Mouse (Mus musculus): ENCODE data around the gene Top3a. TPM values are rescaled to one million over a fixed set of nuclear protein-coding genes. Genes with fewer than 3 reads are reported as not detected.

The Top3a gene
- polyA plus RNA-seq, 1 experiment from 2014 or later: 11.6 TPM

DNA sequence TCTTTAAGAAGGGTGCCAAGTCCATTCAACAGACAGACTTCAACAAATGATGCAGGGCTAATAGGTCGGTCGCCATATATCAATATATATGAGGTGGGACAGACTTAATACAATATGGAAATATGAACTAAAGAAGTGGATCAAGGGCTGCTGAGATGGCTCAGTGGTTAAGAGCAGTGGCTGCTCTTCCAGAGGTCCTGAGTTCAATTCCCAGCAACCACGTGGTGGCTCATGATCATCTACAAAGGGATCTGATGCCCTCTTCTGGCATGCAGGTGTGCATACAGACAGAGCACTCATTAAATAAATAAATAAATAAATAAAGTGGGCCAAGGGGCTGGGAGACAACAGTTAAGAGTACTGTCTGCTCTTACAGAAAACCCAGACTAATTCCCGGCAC is 5.0 kb downstream of the Top3a start:
- no peak for ATAC-seq (ENCODE audit: insufficient read depth, low FRiP score, low read depth)
- no peaks in the 10 kb centered on the region for H3K36me3 ChIP-seq
- H3K27me3 ChIP-seq (replicated peaks): no peaks in the 10 kb centered on the region
- H3K9ac ChIP-seq: no peak overlapping the region
- peaks cover 12% of the 10 kb centered on the region; the same call in 1 of the 2 replicates for H3K4me1 ChIP-seq
- no peaks in the 10 kb centered on the region for H3K9me3 ChIP-seq
- H3K4me2 ChIP-seq: no peak overlapping the region
- H3K27ac ChIP-seq: no peak overlapping the region
- WGBS: 86% methylated on average over 4 of the region's 4 CpGs
- no peak overlapping the region for H3K4me3 ChIP-seq (replicated peaks)

DNA sequence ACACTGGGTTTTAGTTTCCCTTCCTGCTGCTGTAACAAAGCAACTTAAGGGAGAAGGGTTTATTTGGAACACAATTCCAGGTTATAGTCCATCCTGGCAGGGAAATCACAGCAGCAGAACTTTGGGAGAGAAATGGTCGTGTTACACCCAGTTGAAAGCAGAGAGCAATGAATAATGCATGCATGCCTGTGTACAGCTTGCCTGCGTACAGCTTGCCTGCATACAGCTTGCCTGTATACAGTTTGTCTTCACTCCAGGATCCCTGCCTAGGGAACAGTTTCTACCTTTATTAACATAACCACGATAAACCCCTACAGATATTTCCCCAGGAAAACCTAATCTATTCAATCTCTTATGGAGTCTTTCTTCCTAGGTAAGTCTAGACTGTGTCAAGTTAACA is 6.4 kb downstream of the Top3a start:
- Histone ChIP-seq H3K4me1 (peaks cover 8% of the 10 kb centered on the region; the same call in 1 of the 2 replicates), H3K9ac (no peak overlapping the region), H3K4me3 (replicated peaks) (no peak overlapping the region), H3K36me3 (no peaks in the 10 kb centered on the region), H3K9me3 (no peaks in the 10 kb centered on the region), H3K4me2 (no peak overlapping the region), H3K27me3 (replicated peaks) (no peaks in the 10 kb centered on the region), H3K27ac (no peak overlapping the region)
- no peak for ATAC-seq (ENCODE audit: insufficient read depth, low FRiP score, low read depth)
- 87% methylated on average over 3 of the region's 3 CpGs for WGBS

DNA sequence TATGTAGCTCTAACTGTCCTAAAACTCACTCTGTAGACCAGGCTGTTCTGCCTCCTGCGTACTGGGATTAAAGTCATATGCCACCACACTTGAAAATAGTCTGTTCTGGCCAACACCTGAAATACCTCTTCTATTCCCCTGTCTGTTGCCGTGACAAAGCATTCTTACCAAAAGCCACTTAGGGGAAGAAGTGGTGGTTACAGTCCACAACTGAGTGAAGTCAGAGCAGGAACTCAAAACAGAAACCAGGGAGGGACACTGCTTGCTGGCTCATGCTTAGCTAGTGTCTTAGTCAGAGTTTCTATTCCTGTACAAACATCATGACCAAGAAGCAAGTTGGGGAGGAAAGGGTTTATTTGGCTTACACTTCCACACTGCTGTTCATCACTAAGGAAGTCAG is 7.8 kb downstream of the Top3a start:
- Histone ChIP-seq H3K9ac (no peak overlapping the region), H3K4me2 (no peak overlapping the region), H3K27me3 (replicated peaks) (no peaks in the 10 kb centered on the region), H3K27ac (no peak overlapping the region), H3K4me3 (replicated peaks) (no peak overlapping the region), H3K9me3 (no peaks in the 10 kb centered on the region), H3K36me3 (no peaks in the 10 kb centered on the region), H3K4me1 (no peaks in the 10 kb centered on the region)
- ATAC-seq (ENCODE audit: insufficient read depth, low FRiP score, low read depth): no peak
- WGBS: 82% methylated on average over 2 of the region's 2 CpGs

DNA sequence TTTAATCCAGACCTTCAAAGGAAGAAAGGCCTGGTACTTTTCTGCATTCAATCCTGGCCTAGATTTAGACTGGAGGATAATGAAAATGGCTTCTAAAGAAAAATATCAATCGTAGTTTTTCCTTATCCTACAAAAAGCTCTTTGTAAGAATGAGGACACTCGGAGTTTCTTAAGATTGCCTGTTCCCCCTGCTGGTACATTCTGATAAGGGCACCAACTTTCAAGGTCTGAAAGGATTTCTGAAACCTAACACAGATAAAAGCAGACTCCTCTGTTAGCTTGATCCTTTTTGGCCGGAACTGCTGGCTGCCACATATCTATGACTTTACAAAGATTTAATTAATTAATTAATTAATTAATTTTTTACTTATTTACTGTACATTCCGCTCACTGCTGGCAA is 10.2 kb downstream of the Top3a start:
- 82% methylated on average over 4 of the region's 4 CpGs for WGBS
- Histone ChIP-seq H3K4me1 (no peaks in the 10 kb centered on the region), H3K4me3 (replicated peaks) (no peak overlapping the region), H3K27me3 (replicated peaks) (no peaks in the 10 kb centered on the region), H3K27ac (no peak overlapping the region), H3K9me3 (no peaks in the 10 kb centered on the region), H3K36me3 (peaks cover under 1% of the 10 kb centered on the region; the same call in 1 of the 2 replicates), H3K4me2 (no peak overlapping the region), H3K9ac (no peak overlapping the region)
- no peak for ATAC-seq (ENCODE audit: insufficient read depth, low FRiP score, low read depth)

DNA sequence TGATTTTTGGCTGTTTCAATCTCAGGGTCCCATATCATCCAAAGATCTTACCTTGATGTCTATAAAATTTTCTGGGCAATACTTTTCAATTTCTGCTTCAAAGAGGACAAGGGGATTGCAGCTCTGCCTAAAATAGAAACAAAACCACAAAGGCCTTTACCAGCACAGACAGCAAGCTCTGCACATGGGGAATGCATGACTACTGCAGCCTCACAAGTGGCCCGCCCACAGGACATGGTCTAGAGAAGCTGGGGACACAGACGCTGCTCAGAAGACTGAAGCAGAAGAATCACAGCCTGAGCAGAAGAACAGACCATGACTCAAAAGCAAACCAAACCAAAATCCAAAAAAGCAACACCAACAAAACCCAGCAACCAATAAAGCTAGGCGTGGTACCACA is 15.5 kb downstream of the Top3a start:
- Histone ChIP-seq H3K4me3 (replicated peaks) (no peak overlapping the region), H3K9ac (no peak overlapping the region), H3K4me1 (no peaks in the 10 kb centered on the region), H3K27me3 (replicated peaks) (no peaks in the 10 kb centered on the region), H3K4me2 (no peak overlapping the region), H3K36me3 (peaks cover 20% of the 10 kb centered on the region), H3K9me3 (no peaks in the 10 kb centered on the region), H3K27ac (no peak overlapping the region)
- ATAC-seq (ENCODE audit: insufficient read depth, low FRiP score, low read depth): no peak
- WGBS: 88% methylated on average over 3 of the region's 3 CpGs

DNA sequence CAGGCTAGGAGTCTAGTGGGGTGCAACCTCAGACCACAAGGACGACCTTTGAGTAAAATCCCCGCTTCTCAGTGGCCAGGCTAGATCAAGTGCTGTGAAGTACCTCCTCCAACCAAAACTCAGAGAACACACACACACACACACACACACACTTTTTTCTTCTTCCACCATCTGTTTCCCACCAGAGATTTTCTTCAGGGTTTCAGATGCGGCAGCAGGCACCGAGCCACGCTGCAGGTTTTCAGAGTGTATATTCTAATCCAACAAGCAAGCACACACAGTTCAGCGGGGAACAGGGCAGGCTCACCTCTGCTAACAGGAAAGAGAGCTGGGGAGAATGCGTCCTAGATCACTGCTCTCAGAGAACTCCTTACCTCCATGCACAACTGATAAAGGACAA is 21.6 kb downstream of the Top3a start:
- H3K9me3 ChIP-seq: no peaks in the 10 kb centered on the region
- WGBS: 86% methylated on average over 7 of the region's 7 CpGs
- no peak for ATAC-seq (ENCODE audit: insufficient read depth, low FRiP score, low read depth)

DNA sequence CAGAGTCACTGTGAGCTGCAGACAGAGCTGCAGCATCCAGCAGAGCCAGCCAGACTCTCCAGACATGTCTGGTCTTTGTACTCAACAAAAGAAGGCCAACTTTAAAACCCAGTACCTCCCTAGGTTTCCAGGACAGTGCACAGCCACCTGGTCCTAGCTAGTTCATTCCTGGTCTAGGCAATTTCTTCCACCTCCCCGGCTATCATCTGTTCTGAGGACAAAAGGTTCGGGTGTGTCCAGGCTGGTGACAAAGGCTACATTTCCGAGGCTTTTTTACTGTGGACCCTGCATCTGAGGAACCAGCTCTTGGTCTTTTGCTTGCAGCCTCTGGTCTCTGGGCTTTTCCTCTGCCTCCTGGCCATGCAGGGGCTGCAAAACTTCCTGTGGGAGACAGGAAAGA is 36.8 kb downstream of the Top3a start:
- Histone ChIP-seq H3K27ac (no peak overlapping the region), H3K27me3 (replicated peaks) (no peaks in the 10 kb centered on the region), H3K4me2 (no peak overlapping the region), H3K4me1 (no peaks in the 10 kb centered on the region), H3K4me3 (replicated peaks) (no peak overlapping the region), H3K9me3 (no peaks in the 10 kb centered on the region), H3K9ac (no peak overlapping the region), H3K36me3 (peaks cover 27% of the 10 kb centered on the region)
- WGBS: 81% methylated on average over 3 of the region's 3 CpGs
- ATAC-seq (ENCODE audit: insufficient read depth, low FRiP score, low read depth): no peak

More for the DNA sequence above, 21.6 kb downstream of the Top3a start:
- H3K4me3 ChIP-seq (replicated peaks): no peak overlapping the region
- no peak overlapping the region for H3K4me2 ChIP-seq
- H3K27ac ChIP-seq: no peak overlapping the region
- no peaks in the 10 kb centered on the region for H3K27me3 ChIP-seq (replicated peaks)
- H3K36me3 ChIP-seq: peaks cover 30% of the 10 kb centered on the region; the same call in 1 of the 2 replicates
- no peak overlapping the region for H3K9ac ChIP-seq
- H3K4me1 ChIP-seq: no peaks in the 10 kb centered on the region

DNA sequence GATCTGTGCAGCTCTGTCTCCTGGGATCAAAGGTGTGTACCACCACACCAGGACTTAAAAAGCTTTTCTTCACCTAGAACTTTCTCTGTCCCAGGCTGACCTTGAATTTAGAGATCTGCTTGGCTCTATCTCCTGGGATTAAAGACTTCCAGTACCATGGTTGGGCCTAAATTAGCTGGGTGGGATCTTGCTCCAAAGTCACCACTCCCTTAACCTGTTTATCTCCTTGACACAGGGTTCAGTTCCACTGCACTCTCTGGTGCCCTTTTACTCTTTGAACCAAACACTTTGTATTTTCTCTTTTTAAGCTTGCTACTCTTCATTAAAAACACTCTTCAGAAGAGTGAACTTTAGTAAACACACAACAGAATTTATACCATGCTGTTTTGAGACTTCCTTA is 39.7 kb downstream of the Top3a start:
- H3K9me3 ChIP-seq: no peaks in the 10 kb centered on the region

DNA sequence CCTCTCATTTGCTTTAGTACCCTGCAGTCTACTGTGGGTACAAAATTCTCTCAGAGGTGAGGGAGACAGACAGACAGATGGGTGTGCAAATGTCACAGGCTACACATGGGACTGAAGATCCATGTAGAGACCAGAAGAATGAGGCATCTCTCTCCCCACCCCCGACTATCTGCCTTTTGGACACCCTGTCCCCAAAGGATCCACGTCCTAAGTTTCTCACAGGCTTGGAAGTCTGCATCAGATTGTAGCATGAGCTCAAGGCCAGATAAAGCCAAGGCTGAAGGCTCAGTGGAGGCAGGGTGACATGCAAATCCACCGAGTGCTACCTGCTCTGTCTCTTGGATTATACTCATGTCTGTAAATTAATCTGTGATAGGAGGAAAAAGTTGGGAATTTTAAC is 40.7 kb downstream of the Top3a start:
- WGBS: 83% methylated on average over 3 of the region's 3 CpGs
- no peaks in the 10 kb centered on the region for H3K4me1 ChIP-seq
- peaks cover 18% of the 10 kb centered on the region for H3K36me3 ChIP-seq
- H3K9ac ChIP-seq: no peak overlapping the region
- no peak overlapping the region for H3K4me2 ChIP-seq
- no peaks in the 10 kb centered on the region for H3K9me3 ChIP-seq
- H3K4me3 ChIP-seq (replicated peaks): no peak overlapping the region
- no peak overlapping the region for H3K27ac ChIP-seq
- no peak for ATAC-seq (ENCODE audit: insufficient read depth, low FRiP score, low read depth)
- H3K27me3 ChIP-seq (replicated peaks): no peaks in the 10 kb centered on the region

More for the DNA sequence above, 39.7 kb downstream of the Top3a start:
- Histone ChIP-seq H3K27me3 (replicated peaks) (no peaks in the 10 kb centered on the region), H3K4me1 (no peaks in the 10 kb centered on the region), H3K4me3 (replicated peaks) (no peak overlapping the region), H3K9ac (no peak overlapping the region), H3K4me2 (no peak overlapping the region), H3K27ac (no peak overlapping the region), H3K36me3 (peaks cover 16% of the 10 kb centered on the region)
- no peak for ATAC-seq (ENCODE audit: insufficient read depth, low FRiP score, low read depth)

DNA sequence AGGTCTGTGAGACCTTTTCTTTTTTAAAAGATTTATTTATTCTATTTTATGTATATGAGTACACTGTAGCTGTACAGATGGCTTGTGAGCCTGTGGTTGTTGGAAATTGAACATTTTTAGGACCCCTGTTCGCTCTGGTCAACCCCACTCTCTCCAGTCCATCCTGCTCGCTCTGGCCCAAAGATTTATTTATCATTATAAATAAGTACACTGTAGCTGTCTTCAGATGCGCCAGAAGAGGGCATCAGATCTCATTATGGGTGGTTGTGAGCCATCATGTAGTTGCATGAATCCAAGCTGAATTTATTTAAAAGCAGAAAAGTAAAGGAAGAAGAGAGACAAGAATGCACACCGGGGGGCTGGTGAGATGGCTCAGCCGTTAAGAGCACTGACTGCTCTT is 42.0 kb downstream of the Top3a start:
- 0 out of 2 replicates have a peak, but pooled peaks cover 2% of the 10 kb centered on the region for H3K4me1 ChIP-seq
- 66% methylated on average over 5 of the region's 5 CpGs for WGBS
- H3K4me3 ChIP-seq (replicated peaks): no peak overlapping the region
- peaks cover 15% of the 10 kb centered on the region for H3K36me3 ChIP-seq
- no peak overlapping the region for H3K9ac ChIP-seq
- ATAC-seq (ENCODE audit: insufficient read depth, low FRiP score, low read depth): no peak
- H3K9me3 ChIP-seq: no peaks in the 10 kb centered on the region
- no peak overlapping the region for H3K4me2 ChIP-seq
- H3K27me3 ChIP-seq (replicated peaks): no peaks in the 10 kb centered on the region
- no peak overlapping the region for H3K27ac ChIP-seq

DNA sequence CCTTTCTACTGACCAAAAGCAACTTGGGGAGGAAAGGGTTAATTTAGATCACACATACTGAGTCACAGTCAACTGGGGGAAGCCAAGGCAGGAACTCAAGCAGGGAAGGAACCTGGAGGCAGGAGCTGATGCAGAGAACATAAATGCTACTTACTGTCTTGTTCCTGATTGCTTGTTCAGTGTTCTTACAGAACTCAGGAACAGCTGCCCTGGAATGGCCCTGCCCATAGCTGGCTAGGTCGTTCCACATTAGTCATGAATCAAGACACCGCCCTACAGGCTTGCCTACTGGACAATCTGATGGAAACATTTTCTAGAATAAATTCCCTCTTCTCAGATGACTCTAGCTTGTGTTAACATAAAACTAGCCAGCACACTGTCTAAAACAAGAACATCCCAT is 43.0 kb downstream of the Top3a start:
- 61% methylated on average over 2 of the region's 2 CpGs for WGBS
- Histone ChIP-seq H3K4me1 (peaks cover 9% of the 10 kb centered on the region; the same call in 1 of the 2 replicates), H3K4me2 (no peak overlapping the region), H3K9me3 (no peaks in the 10 kb centered on the region), H3K27me3 (replicated peaks) (no peaks in the 10 kb centered on the region), H3K9ac (no peak overlapping the region), H3K4me3 (replicated peaks) (no peak overlapping the region), H3K27ac (no peak overlapping the region), H3K36me3 (peaks cover 12% of the 10 kb centered on the region)
- no peak for ATAC-seq (ENCODE audit: insufficient read depth, low FRiP score, low read depth)

DNA sequence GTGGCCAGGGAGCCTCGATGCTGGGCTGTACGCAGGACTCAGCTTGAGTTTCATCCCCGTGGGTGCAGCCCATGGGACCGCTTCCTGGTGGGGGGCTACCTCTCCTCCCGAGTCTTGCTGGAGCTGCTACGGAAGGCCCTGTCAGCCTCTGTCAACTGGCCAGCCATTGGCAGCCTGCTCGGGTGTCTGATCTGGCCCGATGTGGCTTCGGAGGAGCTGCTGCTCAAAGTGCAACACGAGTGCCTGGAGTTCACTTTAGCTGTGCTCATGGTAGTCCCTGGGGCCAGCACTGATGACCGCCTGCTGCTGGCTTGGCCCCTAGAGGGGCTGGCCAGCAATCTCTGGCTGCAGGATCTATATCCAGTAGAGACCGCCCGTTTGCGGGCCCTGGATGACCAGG is 45.9 kb downstream of the Top3a start:
- Histone ChIP-seq H3K9me3 (no peaks in the 10 kb centered on the region), H3K4me2 (no peak overlapping the region), H3K4me3 (replicated peaks) (no peak overlapping the region), H3K9ac (no peak overlapping the region), H3K27ac (no peak overlapping the region), H3K4me1 (peaks cover 23% of the 10 kb centered on the region), H3K27me3 (replicated peaks) (no peaks in the 10 kb centered on the region), H3K36me3 (peaks cover 12% of the 10 kb centered on the region)
- no peak for ATAC-seq (ENCODE audit: insufficient read depth, low FRiP score, low read depth)
- 93% methylated on average over 14 of the region's 14 CpGs for WGBS

DNA sequence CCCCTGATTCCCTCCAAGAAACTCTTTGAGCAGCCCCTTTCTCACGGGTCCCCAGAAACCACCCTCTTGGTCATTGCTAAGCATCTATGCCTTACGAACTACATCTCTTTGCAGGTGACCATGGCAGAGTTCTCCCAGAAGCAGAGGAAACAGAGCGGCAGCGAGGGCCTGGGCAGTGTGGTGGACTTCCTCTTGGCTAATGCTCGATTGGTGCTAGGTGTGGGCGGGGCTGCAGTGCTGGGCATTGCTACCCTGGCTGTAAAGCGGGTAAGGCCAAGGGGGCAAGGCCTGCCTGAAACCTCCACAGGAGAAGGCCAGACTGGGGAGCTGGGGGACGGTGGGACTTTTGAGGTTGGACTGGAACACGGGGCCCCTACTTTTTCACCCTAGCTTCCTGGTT is 47.0 kb downstream of the Top3a start:
- Histone ChIP-seq H3K9me3 (no peaks in the 10 kb centered on the region), H3K27me3 (replicated peaks) (no peaks in the 10 kb centered on the region), H3K27ac (no peak overlapping the region), H3K36me3 (peaks cover 12% of the 10 kb centered on the region), H3K9ac (no peak overlapping the region), H3K4me3 (replicated peaks) (no peak overlapping the region), H3K4me2 (no peak overlapping the region), H3K4me1 (peaks cover 28% of the 10 kb centered on the region)
- no peak for ATAC-seq (ENCODE audit: insufficient read depth, low FRiP score, low read depth)
- WGBS: 87% methylated on average over 9 of the region's 9 CpGs
